Mouse (Mus musculus): ENCODE results near the gene Eif4g2.

GRCm38 (mm10) chr7:111126636-111127395 lies 44.0 kb upstream of the Eif4g2 start:
- TF ChIP-seq CTCF (IDR thresholded peaks at IDR 0.05) (no peak), EP300 (IDR thresholded peaks at IDR 0.05; ENCODE audit: insufficient read depth, low read depth, low read length) (no peak)
